Mouse (Mus musculus) central nervous system, embryonic 11.5 days (tissue): ENCODE data around the gene Lbh. TPM values are rescaled to one million over a fixed set of nuclear protein-coding genes. Genes with fewer than 3 reads are reported as not detected.

Experiments
- polyA plus RNA-seq: library from polyadenylated mRNA; depleted of rRNA; stranded (reverse); fragments of >200 nt; gene quantifications from 2 replicates; pipeline ENCODE4 v1.2.3, GENCODE M21; 2012; rRNA removed

Gene Lbh
- polyA plus RNA-seq = 50.9 and 71.2 TPM in 2 replicates

GRCm38 (mm10) chr17:72918053-72918452, at the start of gene Lbh:
TSS of gene Lbh (plus strand) at chr17:72918305.

Other genes with a start within 250 kb of the Lbh start
- gene Ypel5, start 81.9 kb upstream of the Lbh start, polyA plus RNA-seq = 20.1 and 28.6 TPM in 2 replicates
- gene Lclat1, start 189.7 kb downstream of the Lbh start, polyA plus RNA-seq = 5.3 and 10.9 TPM in 2 replicates